Mouse (Mus musculus) lung, postnatal 36 days (tissue): Measurements from ENCODE around the gene Klrb1c.
"Not testable (repeated sequence)": the region's sequence is repeated elsewhere in the genome, so short reads cannot be mapped to it uniquely, and the experiment has no call there.

ENCODE experiments used
- DNase-seq: peaks from one replicate; pipeline ENCODE4 v3.0.0; 2022; ENCODE audit warnings: mixed read lengths

The Klrb1c gene

DNA sequence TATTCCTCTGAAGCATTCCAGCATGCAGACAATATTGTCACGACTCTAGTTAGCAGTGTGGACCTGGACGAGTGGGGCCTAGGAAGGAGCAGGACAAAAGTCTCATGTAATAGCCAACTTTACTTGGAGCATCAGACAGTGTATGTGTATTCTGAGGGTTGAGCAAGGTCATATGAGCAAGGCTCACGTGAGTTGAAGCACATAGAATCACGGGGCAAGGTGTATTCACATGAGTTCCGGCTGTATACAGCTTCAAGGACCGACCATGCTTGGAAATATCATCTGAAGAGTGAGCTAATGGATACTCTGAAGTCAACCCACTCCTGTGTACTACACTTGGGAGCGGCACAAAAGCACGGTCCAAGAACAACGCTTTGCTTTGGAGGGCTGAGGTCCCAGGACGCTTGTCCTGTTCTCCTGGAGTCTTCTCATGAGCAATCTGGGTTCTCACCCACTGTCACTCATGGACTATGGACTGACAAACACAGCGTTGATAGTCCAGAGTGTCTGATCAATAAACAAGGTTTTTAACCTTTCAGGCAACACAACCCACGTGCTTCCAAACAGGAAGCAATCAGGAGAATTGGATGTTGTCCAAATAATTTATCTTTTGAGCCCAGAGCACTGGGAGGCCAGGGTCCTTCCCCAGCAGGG, 34.1 kb downstream of the Klrb1c start:
- not testable (repeated sequence) for DNase-seq

DNA sequence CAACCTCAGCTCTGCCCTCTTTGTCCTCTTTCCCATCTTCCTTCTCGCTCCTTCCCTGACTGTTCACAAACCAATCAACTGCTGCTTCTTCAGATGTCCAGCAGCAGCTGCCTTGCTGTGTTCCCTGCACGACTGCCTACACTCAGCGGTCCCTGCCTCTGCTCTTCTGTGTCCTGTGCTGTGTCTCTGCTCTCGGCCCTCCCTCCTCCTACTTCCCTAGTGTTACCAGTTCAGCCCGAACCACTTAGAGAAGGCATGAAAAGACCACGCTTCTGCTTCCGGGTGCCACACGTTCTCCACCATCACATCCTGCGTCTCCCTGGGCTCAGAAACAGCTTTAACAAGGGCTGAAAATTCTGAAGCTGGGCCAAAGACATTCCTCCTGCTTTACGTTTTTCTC, 34.8 kb downstream of the Klrb1c start:
- peak; percentile 26 for DNase-seq

DNA sequence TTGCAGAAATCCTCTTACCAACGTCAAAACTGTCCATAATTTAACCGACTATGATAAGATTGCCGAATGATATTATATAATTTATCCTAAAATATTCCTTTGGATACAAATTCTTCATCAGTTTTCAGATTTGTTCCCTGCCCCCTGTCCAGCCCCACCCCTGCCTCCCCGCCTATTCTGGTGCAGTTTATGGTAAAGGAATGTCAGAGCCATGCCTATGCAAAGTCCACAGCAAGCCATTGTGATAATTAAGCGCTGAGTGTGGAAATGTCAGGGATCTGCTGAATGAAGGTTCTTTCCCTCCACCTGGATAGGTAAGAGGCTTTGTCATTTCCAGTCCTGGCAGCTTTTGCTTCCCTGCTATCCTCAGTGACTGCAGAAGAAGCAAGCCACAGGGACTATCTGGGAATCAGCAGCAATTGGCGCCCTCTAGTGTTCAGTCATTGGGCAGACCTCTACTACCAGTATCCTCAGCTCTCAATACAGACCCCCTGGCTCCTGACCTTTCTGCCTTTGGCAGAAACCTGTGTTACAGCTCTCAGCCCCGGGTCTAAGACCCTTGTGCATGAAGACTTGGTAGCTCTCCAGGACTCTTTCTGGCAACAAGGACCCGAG, 35.3 kb downstream of the Klrb1c start:
- DNase-seq, result peak; percentile 95

DNA sequence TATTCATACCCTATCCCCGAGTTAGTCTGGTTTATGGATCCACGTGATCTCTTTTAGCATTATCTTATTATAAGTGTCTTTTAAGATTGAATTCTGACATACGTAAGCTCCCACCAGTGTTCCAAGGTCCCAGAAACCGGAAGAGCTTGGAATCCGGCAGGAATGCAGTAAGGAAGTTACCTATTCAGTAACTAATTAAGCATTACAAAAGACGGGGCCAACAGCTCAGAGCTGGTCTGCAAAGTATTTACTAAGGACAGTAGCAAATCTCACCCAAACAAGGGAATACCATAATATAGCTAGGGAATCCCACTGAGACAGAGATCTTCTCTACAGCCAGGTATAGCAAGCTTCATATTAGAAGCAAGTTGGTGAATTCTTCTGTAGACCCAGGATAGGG, 42.0 kb downstream of the Klrb1c start:
- DNase-seq, result not testable (repeated sequence)

DNA sequence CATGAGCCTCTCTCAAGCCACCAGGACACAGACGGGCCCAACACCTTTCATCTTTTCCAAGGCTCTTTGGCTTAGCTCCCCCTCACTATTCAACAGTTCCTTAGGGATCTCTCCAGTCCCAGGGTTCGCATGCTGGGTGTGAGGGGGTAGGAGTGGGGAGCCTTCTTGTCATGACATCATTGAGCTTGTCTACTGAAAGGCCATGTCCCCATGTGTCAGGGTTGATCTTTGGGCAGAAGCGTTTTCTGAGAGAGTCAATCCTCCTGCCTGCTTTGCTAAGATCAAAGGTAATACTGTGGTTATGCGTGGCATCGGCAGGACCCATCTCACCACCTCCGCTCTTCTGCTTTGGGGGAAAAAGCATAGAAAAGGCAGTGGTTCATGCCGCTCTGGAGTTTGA, 51.6 kb downstream of the Klrb1c start:
- DNase-seq, result no peak

DNA sequence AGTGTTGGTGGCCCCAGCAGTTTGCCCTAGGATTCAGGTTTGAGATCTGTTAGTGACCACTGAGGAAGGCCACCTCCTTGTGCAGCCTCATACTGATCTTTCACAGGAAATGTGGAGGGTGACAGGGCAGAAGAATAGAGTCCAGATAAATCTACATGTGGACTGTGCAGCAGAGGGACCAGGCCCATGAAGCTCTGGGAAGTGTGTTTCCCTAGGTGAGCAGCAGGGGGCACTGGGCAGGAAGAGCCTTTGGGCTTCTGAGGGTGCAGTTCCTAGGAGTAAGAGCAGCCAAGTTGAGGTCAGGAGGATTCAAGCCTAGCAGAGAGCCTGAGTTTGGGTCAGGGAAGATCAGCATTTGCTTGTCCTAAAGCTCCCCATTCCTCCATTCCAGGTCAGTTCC, 52.9 kb downstream of the Klrb1c start:
- DNase-seq, result peak; percentile 52

DNA sequence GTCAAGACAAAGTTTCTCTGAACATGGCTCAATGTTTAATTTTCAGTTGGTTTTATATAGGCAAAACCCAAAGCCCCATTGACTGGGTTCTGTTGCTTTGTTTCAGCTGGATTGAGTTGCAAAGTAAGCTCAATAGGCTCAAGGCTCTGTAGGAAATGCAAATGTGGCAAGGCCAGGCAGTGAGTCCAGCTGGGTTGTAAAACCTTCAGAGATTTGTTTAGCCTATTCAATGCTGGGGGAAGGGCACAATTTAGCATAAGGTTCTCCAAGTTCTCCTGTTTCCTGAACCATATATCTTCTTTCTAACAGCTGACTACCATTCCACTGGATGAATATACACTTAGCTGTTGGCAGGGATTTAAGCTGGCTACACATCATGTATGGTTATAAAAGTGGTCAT, 54.1 kb downstream of the Klrb1c start:
- DNase-seq, result no peak

DNA sequence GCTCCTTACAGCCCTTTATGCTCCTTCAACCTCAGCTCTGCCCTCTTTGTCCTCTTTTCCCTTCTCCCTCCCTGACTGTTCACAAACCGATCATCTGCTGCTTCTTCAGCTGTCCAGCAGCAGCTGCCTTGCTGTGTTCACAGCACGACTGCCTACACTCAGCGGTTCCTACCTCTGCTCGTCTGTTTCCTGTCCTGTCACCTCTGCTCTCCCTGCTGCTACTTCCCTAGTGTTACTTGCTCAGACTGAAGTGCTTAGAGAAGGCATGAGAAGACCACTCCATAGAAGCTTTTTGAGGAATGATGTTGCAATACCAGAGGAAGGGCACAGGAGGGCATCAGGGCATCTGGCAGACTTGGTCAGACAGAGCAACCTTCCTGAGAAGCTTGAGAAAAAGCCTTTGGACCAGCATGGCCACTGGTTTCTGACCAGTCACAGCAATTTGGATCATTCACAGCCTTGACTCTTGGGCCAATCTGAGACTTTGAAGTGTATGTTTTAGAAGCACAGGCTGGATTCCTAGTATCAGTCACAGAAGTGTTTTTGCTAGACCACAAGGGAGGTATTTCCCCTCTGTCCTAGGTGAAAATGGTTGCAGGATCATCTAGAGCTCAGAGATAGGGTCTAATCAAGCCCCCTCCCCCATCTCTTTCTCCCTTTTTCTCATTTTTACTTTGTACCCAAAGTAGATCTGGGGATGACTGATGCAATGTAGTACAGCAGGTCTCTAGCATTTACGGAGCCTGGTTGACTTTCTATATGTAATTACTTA, 54.9 kb downstream of the Klrb1c start:
- DNase-seq, result peak; percentile 17

DNA sequence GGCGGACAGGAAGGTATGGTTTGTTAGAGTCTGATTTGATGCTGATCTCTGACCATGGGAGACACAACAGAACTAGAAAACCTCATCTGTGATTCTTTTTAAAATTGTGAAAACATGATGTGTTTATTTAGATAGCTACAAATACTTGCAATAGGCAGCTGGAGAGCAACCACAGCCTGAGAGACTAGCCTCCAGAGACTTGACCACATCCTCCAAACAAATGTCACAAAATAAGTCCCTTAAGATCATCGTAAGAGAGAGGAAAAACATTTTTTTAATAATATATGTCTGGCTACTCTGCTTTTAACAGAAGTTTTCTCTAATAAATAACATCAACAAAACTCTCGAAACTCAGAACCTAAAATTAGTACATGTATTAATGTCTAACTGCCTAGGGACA, 57.0 kb downstream of the Klrb1c start:
- DNase-seq, result peak; percentile 6
